Mouse (Mus musculus) ES-Bruce4 (cell line): Measurements from ENCODE around the gene Gnl3l. TPM values are rescaled to one million over a fixed set of nuclear protein-coding genes. Genes with fewer than 3 reads are reported as not detected.

ENCODE experiments used
- H3K27ac ChIP-seq: 2 replicates; pipeline ENCODE4 v1.5.1; 2012; ENCODE audit warnings: low read length, inconsistent platforms; ENCODE audit not compliant: insufficient read depth
- H3K27me3 ChIP-seq: 2 replicates; pipeline ENCODE4 v1.6.1; 2012; ENCODE audit warnings: mild to moderate bottlenecking, low read length, inconsistent platforms; ENCODE audit not compliant: control insufficient read depth, poor library complexity, insufficient read depth, severe bottlenecking
- H3K36me3 ChIP-seq: 2 replicates; pipeline ENCODE4 v1.6.1; 2012; ENCODE audit warnings: inconsistent platforms, mild to moderate bottlenecking, low read length, moderate library complexity; ENCODE audit not compliant: control insufficient read depth, poor library complexity, insufficient read depth, severe bottlenecking
- H3K4me1 ChIP-seq: one replicate; pipeline ENCODE4 v1.8.1; 2011; ENCODE audit warnings: low read length; ENCODE audit not compliant: control insufficient read depth, insufficient read depth
- H3K4me3 ChIP-seq: 2 replicates; pipeline ENCODE4 v1.5.1; 2011; ENCODE audit warnings: low read depth, mild to moderate bottlenecking, low read length
- H3K9ac ChIP-seq: 2 replicates; pipeline ENCODE4 v1.6.1; 2012; ENCODE audit warnings: low read depth, mild to moderate bottlenecking, inconsistent platforms; ENCODE audit not compliant: poor library complexity, severe bottlenecking
- H3K9me3 ChIP-seq: replicated peaks from 2 replicates; pipeline ENCODE4 v1.6.1; 2012; ENCODE audit warnings: mild to moderate bottlenecking, low read length, inconsistent platforms; ENCODE audit not compliant: control insufficient read depth, poor library complexity, insufficient read depth, severe bottlenecking
- CTCF ChIP-seq: IDR thresholded peaks from one replicate; pipeline ENCODE4 v1.8.1; 2011; ENCODE audit warnings: low read depth, low read length
- EP300 ChIP-seq: IDR thresholded peaks from 2 replicates; pipeline ENCODE4 v1.6.1; 2011; ENCODE audit warnings: low read depth, low read length; ENCODE audit not compliant: insufficient read depth
- POLR2A ChIP-seq: IDR thresholded peaks from one replicate; pipeline ENCODE4 v1.8.1; 2011; ENCODE audit warnings: low read length; ENCODE audit not compliant: insufficient read depth
- polyA plus RNA-seq: library from polyadenylated mRNA; stranded (reverse); fragments of >200 nt; gene quantifications from 2 replicates; pipeline ENCODE4 v1.2.4, GENCODE M21; 2011; ENCODE audit warnings: low read depth; ENCODE audit not compliant: missing spikeins, insufficient read depth, insufficient read length

Gnl3l gene
- polyA plus RNA-seq, 1 experiment, result 153 TPM

DNA sequence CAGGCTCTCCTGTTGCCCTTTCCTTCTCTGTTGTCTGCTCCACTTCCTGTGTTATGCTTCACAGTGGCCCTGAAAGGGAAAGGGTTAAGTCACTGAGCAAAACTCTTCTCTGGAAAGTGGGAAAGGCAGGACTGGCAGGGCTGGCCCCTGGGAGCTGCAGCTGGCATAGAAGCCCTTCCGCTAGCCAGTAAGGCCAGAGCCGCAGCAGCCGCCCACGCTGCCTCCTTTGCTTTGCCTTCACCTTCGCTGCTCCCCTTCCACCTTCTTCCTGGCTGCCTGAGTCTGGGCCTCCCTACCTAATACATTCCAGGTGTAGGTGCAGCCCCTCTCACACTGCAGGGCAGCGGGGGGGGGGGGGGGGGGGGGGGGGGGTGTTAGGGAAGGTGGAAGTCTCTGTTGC lies 37.4 kb upstream of the Gnl3l start:
- Histone ChIP-seq H3K9me3 (no peaks in the 10 kb centered on the region), H3K27me3 (no peaks in the 10 kb centered on the region), H3K4me3 (peak overlapping the region; percentile 3), H3K36me3 (peaks cover 38% of the 10 kb centered on the region), H3K4me1 (peaks cover 5% of the 10 kb centered on the region), H3K27ac (peak overlapping the region; percentile 40), H3K9ac (peak overlapping the region; percentile 51)
- TF ChIP-seq EP300 (no peak), CTCF (no peak), POLR2A (no peak)

- TF ChIP-seq POLR2A, result no peak
- no peak for TF ChIP-seq CTCF
- TF ChIP-seq EP300, result no peak
- no peaks in the 10 kb centered on the region for H3K27me3 ChIP-seq
- peak overlapping the region; percentile 96 for H3K27ac ChIP-seq
- peak overlapping the region; percentile 87 for H3K9ac ChIP-seq
- H3K36me3 ChIP-seq, result peaks cover 19% of the 10 kb centered on the region
- peak overlapping the region; percentile 66 for H3K4me3 ChIP-seq
- no peaks in the 10 kb centered on the region for H3K9me3 ChIP-seq
- H3K4me1 ChIP-seq, result peaks cover 4% of the 10 kb centered on the region
Measured at GRCm38 (mm10) chrX:151050337-151050736, 33.2 kb upstream of the Gnl3l start.

- peak overlapping the region; percentile 89 for H3K9ac ChIP-seq
- TF ChIP-seq EP300, result no peak
- no peak for TF ChIP-seq CTCF
- no peak for TF ChIP-seq POLR2A
- peak overlapping the region; percentile 56 for H3K4me3 ChIP-seq
- H3K27me3 ChIP-seq, result no peaks in the 10 kb centered on the region
- peaks cover 19% of the 10 kb centered on the region for H3K36me3 ChIP-seq
- no peaks in the 10 kb centered on the region for H3K9me3 ChIP-seq
- peaks cover 4% of the 10 kb centered on the region for H3K4me1 ChIP-seq
- H3K27ac ChIP-seq, result peak overlapping the region; percentile 97
Measured at GRCm38 (mm10) chrX:151049661-151050215, 32.6 kb upstream of the Gnl3l start.

DNA sequence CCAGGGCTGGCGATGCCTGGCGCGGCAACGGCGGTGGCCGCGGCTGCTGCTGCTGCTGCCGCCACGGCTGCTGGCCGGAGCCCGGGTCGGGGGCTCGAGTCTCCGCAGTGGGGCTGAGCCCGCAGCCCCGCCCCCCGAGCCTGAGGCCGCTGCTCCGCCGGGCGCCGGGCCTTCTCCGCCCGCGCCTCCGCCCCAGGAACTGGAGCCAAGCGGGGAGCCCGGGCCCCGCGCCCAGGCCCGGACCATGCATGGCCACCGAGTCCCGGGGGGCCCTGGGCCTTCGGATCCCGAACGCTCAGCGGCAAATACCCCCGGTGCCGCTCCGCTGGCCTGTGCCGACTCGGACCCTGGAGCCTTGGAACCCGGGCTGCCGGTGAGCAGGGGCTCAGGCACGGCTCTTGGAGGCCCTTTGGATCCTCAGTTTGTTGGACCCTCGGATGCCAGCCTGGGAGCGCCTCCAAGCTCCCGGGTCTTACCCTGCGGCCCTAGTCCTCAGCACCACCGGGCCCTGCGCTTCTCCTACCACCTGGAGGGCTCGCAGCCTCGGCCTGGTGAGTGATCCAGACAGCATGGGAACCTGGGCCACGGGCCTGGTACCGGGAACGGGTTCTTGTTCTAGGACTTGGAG lies 30.4 kb upstream of the Gnl3l start:
- H3K36me3 ChIP-seq, result peaks cover 14% of the 10 kb centered on the region
- no peak overlapping the region for H3K27ac ChIP-seq
- peak overlapping the region; percentile 86 for H3K4me3 ChIP-seq
- H3K4me1 ChIP-seq, result peaks cover under 1% of the 10 kb centered on the region
- H3K9me3 ChIP-seq, result no peaks in the 10 kb centered on the region
- no peaks in the 10 kb centered on the region for H3K27me3 ChIP-seq
- H3K9ac ChIP-seq, result peak overlapping the region; percentile 89
- TF ChIP-seq POLR2A, result no peak

DNA sequence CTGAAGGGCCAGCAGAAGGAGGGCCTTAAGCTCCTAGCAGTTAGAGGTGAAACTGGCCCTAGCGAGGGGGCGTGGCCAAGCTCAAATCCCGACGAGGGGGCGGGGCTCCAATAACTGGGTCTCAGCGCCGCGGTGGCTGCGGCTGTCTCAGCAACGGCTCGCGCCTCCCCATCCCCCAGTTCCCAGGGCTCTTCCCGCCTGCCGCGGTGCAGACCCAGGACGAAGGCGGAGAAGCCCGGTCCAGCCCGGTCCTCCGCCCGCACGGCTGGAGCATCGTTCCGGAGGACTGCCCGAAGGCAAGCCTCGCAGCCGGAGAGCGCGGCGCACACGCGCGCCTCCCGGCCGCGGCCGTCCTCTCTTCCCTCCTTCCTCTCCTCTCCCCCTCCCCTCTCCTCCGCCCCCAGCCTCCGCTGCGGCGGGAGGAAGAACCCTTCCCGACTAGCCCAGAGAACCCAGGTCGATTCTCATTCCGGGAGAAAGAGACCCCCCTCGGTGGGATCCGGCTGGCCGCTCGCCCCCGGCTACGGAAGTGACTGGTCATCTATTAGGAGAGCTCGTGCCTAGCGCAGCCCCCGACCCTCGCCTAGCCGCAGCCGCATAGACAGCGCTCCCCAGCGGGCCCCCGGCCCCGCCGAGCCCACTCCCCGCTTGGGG lies 29.8 kb upstream of the Gnl3l start:
- peak overlapping the region; percentile 89 for H3K27ac ChIP-seq
- H3K9me3 ChIP-seq, result no peaks in the 10 kb centered on the region
- H3K4me3 ChIP-seq, result peak overlapping the region; percentile 86
- H3K36me3 ChIP-seq, result peaks cover 8% of the 10 kb centered on the region
- no peaks in the 10 kb centered on the region for H3K27me3 ChIP-seq
- TF ChIP-seq CTCF (no peak), POLR2A (no peak), EP300 (0 out of 2 replicates have a peak, but pooled peaks have one; percentile 19)
- peak overlapping the region; percentile 89 for H3K9ac ChIP-seq
- no peaks in the 10 kb centered on the region for H3K4me1 ChIP-seq

DNA sequence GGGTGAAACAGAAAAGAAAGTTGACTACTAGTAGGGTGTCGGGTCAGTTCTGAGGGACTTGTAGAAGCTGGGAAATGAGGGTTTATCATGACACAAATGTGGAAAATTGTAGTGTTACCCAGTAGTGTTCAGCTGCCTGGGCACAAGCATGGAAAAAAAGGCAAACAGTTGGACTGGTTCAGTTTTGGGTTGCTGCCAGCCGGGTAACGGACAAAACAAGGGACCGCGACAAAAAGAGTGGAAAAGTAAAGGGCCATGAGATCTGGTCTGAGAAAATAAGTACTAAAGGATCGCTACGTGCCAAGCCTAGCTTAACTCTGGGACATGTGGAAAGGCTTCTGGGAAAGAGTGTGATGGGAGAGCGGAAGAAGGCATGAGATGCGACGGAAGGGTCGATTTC lies 29.2 kb upstream of the Gnl3l start:
- Histone ChIP-seq H3K36me3 (peaks cover 6% of the 10 kb centered on the region), H3K4me1 (no peaks in the 10 kb centered on the region)
- TF ChIP-seq CTCF, result no peak
- TF ChIP-seq EP300, result no peak
- TF ChIP-seq POLR2A, result no peak

More for the DNA sequence above, 29.2 kb upstream of the Gnl3l start:
- H3K27me3 ChIP-seq, result no peaks in the 10 kb centered on the region
- H3K4me3 ChIP-seq, result peak overlapping the region; percentile 57
- H3K9ac ChIP-seq, result no peak overlapping the region; the same call in 1 of the 2 replicates
- peak overlapping the region; percentile 89 for H3K27ac ChIP-seq
- no peaks in the 10 kb centered on the region for H3K9me3 ChIP-seq
